Mouse (Mus musculus) ES-Bruce4 (cell line): ENCODE results near the gene Snx6.

Experiments used
- CTCF ChIP-seq: IDR thresholded peaks from one replicate; pipeline ENCODE4 v1.8.1; 2011; ENCODE audit warnings: low read depth, low read length
- EP300 ChIP-seq: IDR thresholded peaks from 2 replicates; pipeline ENCODE4 v1.6.1; 2011; ENCODE audit warnings: low read depth, low read length; ENCODE audit not compliant: insufficient read depth
- POLR2A ChIP-seq: IDR thresholded peaks from one replicate; pipeline ENCODE4 v1.8.1; 2011; ENCODE audit warnings: low read length; ENCODE audit not compliant: insufficient read depth

- no peak for TF ChIP-seq POLR2A
- TF ChIP-seq CTCF: no peak
- TF ChIP-seq EP300: no peak
Observed at GRCm38 (mm10) chr12:54807481-54807880, 12.0 kb upstream of the Snx6 start.
